Mouse (Mus musculus) heart, embryonic 15.5 days (tissue): ENCODE measurements around the gene Olfr190. TPM values are rescaled to one million over a fixed set of nuclear protein-coding genes. Genes with fewer than 3 reads are reported as not detected.
"Not testable (repeated sequence)": the region's sequence is repeated elsewhere in the genome, so short reads cannot be mapped to it uniquely, and the experiment has no call there.

ENCODE experiments used
- ATAC-seq: fragments of 200-750 bp; cut with Nextera tagmentation; replicated peaks from 2 replicates; pipeline ENCODE4 v1.8.0; 2017; ENCODE audit warnings: low read depth, moderate TSS enrichment; ENCODE audit not compliant: insufficient number of reproducible peaks, insufficient read depth, low FRiP score
- H3K27ac ChIP-seq: fragments of 300-500 bp; sonication (generic); 2 replicates; pipeline ENCODE4 v1.5.1; 2015; ENCODE audit warnings: mild to moderate bottlenecking, inconsistent platforms
- H3K27me3 ChIP-seq: fragments of 300-500 bp; sonication (generic); 2 replicates; pipeline ENCODE4 v1.6.1; 2015; ENCODE audit warnings: inconsistent platforms
- H3K36me3 ChIP-seq: fragments of 300-500 bp; sonication (generic); 2 replicates; pipeline ENCODE4 v1.6.1; 2015; ENCODE audit warnings: mild to moderate bottlenecking, inconsistent platforms
- H3K4me1 ChIP-seq: fragments of 300-500 bp; sonication (generic); replicated peaks from 2 replicates; pipeline ENCODE4 v1.6.1; 2015; ENCODE audit warnings: inconsistent platforms
- H3K4me2 ChIP-seq: fragments of 300-500 bp; sonication (generic); 2 replicates; pipeline ENCODE4 v1.6.1; 2015; ENCODE audit warnings: inconsistent platforms, mild to moderate bottlenecking, moderate library complexity
- H3K4me3 ChIP-seq: fragments of 300-500 bp; sonication (generic); 2 replicates; pipeline ENCODE4 v1.5.1; 2015; ENCODE audit warnings: mild to moderate bottlenecking, inconsistent platforms
- H3K9ac ChIP-seq: fragments of 300-500 bp; sonication (generic); 2 replicates; pipeline ENCODE4 v1.6.1; 2015; ENCODE audit warnings: mild to moderate bottlenecking, inconsistent platforms
- H3K9me3 ChIP-seq: fragments of 300-500 bp; sonication (generic); replicated peaks from 2 replicates; pipeline ENCODE4 v1.6.1; 2016; ENCODE audit warnings: inconsistent platforms
- WGBS: fragments of 180-500 bp; shearing (Covaris S2); methylation state at CpG from one replicate; pipeline ENCODE4 v1.1.7; 2015; ENCODE audit warnings: mixed read lengths; 5-methylcytosine and 5-hydroxymethylcytosine counted together
- polyA plus RNA-seq: library from polyadenylated mRNA; unstranded; fragments of >200 nt; fragmentation: Nextera tagmentation; extraction: Ambion mirVana; gene quantifications from 2 replicates; pipeline ENCODE4 v1.2.1, GENCODE M21; 2015

Gene Olfr190
- polyA plus RNA-seq: not detected in 2 replicates

DNA sequence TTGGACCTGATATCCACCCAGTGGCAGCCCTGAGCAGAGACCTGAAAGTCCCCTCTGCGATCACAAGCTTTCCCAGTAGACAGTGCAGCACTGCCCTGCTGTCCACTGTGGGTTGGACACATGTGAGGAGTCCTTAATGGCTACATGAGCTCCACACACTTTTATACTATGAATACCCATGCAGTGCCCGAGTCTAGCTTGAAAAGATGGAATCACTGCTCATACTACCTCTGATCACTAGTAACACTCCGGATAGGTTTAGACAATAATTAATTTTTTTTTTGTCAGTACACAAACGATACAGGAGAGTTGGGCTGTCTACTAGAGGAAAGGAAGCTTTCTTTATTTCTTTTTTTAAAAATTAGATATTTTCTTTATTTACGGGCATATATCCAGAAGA is at the start of gene Olfr190:
Olfr190 (minus strand) TSS at position 101 of the 400 bp plus-strand sequence.
- Histone ChIP-seq H3K9ac (no peak within 1 kb of the TSS), H3K9me3 (no peaks in the 10 kb centered on the region), H3K4me2 (no peak within 1 kb of the TSS), H3K4me3 (no peak within 1 kb of the TSS), H3K27me3 (no peaks in the 10 kb centered on the region), H3K36me3 (no peaks in the 10 kb centered on the region), H3K4me1 (no peaks in the 10 kb centered on the region), H3K27ac (no peak within 1 kb of the TSS)
- no peak for ATAC-seq
- WGBS: 82% methylated on average over 5 of the region's 5 CpGs

DNA sequence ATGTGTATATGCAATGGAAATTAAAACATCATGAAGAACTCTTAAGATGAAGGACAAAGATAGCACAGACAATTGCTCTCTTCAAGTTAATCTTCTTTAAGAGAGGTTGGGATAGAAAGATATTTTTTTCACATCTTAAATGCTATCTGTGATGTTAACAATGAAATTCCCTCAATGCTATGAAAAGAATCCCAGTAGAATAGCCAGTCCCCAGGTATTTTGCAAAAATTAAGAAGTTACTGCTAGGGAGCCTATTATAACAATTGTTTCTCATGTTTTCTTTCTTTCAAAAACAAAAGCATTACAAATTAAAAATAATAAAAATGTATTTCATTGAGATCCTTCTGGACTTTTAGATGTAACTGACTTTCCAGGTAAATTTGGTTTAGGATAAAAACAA is 43.2 kb upstream of the Olfr190 start, which contains the start of gene Olfr194:
Olfr194 (minus strand) TSS at position 101 of the 400 bp plus-strand sequence.
- Histone ChIP-seq H3K36me3 (no peaks in the 10 kb centered on the region), H3K27me3 (no peaks in the 10 kb centered on the region), H3K4me3 (no peak within 1 kb of the TSS), H3K4me2 (no peak within 1 kb of the TSS), H3K4me1 (no peaks in the 10 kb centered on the region), H3K9ac (no peak within 1 kb of the TSS), H3K27ac (no peak within 1 kb of the TSS), H3K9me3 (0 out of 2 replicates have a peak, but pooled peaks cover 2% of the 10 kb centered on the region)
- no peak for ATAC-seq

DNA sequence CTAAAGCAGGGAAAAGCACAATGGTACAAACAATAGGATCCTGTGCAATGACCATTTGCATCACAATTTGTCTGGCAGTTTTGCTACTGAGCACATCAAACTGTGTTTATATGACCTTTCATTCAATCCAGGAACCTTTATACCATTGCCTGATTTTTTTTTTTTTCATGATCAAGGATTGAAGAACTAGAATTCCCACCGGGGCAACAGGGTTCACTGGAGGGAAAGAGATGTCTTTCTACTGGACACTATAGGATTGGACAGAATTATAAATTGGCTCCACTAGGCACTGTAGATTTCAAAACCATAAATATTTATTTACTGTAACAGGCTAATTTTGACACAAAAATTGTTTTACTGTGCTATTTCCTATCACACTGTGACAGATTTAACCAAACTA is 34.0 kb upstream of the Olfr190 start, which contains the start of gene Olfr193:
Olfr193 (minus strand) TSS at position 101 of the 400 bp plus-strand sequence.
- Histone ChIP-seq H3K36me3 (no peaks in the 10 kb centered on the region), H3K4me1 (no peaks in the 10 kb centered on the region), H3K4me2 (no peak within 1 kb of the TSS), H3K27ac (no peak within 1 kb of the TSS), H3K9ac (no peak within 1 kb of the TSS), H3K9me3 (0 out of 2 replicates have a peak, but pooled peaks cover 2% of the 10 kb centered on the region), H3K4me3 (no peak within 1 kb of the TSS), H3K27me3 (no peaks in the 10 kb centered on the region)
- WGBS: 74% methylated on average over 1 of the region's 1 CpGs
- ATAC-seq: no peak

DNA sequence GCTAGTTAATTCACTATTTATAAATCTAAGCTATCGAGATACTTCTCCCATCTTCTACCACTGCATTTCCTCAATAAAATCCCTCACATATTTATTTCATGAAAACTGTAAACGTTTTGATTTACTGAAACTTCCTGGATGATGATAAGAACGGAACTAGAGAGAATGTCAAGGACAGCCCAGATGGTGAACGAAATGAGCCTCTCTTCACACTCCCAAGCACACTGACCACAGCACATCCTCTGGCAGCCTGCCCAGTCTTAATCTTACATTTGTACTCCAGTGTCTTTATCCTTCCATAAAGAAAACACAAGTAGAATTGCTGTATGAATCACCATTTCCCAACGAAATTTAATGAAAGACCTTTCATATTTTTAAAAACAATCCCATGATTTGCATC is 30.7 kb upstream of the Olfr190 start:
- H3K4me3 ChIP-seq, H3K9ac ChIP-seq, H3K4me1 ChIP-seq, H3K27me3 ChIP-seq, H3K9me3 ChIP-seq, H3K27ac ChIP-seq, ATAC-seq, H3K4me2 ChIP-seq, H3K36me3 ChIP-seq: not testable (repeated sequence)
- WGBS: 44% methylated on average over 5 of the region's 5 CpGs

DNA sequence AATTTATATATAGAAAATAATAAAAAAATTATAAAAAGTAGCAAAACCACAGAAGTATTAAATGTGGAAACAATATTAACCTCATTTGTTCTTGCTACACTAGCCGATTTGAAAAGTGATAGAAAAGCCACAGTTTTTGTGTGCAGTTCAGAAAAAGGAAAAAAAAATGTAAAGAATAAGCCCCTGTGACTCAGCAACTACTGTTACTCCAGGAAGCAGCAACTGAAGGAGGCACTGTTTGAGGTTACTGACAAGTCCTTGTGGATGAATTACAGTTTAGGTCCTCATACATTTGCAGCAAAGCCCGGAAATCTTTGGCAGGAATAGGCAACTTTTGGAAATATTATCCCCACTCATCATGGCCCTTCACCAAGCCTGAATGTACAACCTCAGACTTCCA is 27.5 kb upstream of the Olfr190 start:
- WGBS: 68% methylated on average over 2 of the region's 2 CpGs
- Histone ChIP-seq H3K9me3 (no peaks in the 10 kb centered on the region), H3K4me1 (no peaks in the 10 kb centered on the region), H3K4me2 (no peak overlapping the region), H3K27me3 (no peaks in the 10 kb centered on the region), H3K9ac (no peak overlapping the region), H3K27ac (no peak overlapping the region), H3K4me3 (no peak overlapping the region), H3K36me3 (no peaks in the 10 kb centered on the region)
- no peak for ATAC-seq

DNA sequence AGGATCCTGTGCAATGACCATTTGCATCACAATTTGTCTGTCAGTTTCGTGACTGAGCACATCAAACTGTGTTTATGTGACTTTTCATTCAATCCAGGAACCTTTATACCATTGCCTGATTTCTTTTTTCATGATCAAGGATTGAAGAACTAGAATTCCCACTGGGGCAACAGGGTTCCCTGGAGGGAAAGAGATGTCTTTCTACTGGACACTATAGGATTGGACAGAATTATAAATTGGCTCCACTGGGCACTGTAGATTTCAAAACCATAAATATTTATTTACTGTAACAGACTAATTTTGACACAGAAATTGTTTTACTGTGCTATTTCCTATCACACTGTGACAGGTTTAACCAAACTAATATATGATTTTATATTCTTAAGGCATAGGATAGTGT is 11.9 kb upstream of the Olfr190 start, which contains the start of gene Olfr191:
Olfr191 (minus strand) TSS at position 101 of the 400 bp plus-strand sequence.
- WGBS: 52% methylated on average over 1 of the region's 1 CpGs
- not testable (repeated sequence) for ATAC-seq, H3K4me3 ChIP-seq, H3K4me2 ChIP-seq, H3K4me1 ChIP-seq, H3K9ac ChIP-seq, H3K27me3 ChIP-seq, H3K36me3 ChIP-seq, H3K27ac ChIP-seq, H3K9me3 ChIP-seq

DNA sequence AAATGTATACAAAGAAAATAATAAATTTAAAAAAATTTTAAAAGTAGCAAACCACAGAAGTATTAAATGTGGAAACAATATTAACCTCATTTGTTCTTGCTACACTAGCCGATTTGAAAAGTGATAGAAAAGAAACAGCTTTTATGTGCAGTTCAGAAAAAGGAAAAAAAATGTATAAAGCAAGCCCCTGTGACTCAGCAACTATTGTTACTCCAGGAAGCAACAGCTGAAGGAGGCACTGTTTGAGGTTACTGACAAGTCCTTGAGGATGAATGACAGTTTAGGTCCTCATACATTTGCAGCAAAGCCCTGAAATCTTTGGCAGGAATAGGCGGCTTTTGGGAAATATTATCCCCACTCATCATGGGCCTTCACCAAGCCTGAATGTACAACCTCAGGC is 3.3 kb upstream of the Olfr190 start:
- not testable (repeated sequence) for H3K9me3 ChIP-seq, H3K4me2 ChIP-seq, H3K4me1 ChIP-seq, ATAC-seq, H3K36me3 ChIP-seq, H3K27ac ChIP-seq, H3K4me3 ChIP-seq, H3K27me3 ChIP-seq, H3K9ac ChIP-seq
- 69% methylated on average over 2 of the region's 2 CpGs for WGBS

DNA sequence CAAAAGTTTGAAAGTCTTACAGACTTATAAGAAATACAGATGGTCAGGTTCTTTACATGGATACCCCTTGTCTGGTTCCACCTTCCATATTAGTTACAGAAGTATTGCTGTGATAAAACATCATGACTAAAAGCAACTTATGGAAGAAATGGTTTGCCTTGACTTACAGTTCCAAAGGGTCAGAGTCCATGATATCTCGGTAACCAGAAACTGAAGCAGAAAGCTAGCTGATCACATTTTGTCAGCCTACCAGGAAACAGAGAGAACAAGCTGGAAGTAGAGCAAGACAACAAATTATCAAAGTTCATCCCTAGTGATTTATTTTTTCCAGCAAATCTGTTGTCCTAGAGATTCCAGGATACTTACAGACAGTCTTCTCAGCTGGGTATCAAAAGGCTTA is 4.3 kb downstream of the Olfr190 start:
- no peak overlapping the region for H3K4me3 ChIP-seq
- no peak for ATAC-seq
- H3K27ac ChIP-seq: no peak overlapping the region
- no peaks in the 10 kb centered on the region for H3K4me1 ChIP-seq
- H3K9ac ChIP-seq: no peak overlapping the region
- H3K9me3 ChIP-seq: no peaks in the 10 kb centered on the region
- H3K36me3 ChIP-seq: no peaks in the 10 kb centered on the region
- 76% methylated on average over 1 of the region's 1 CpGs for WGBS
- H3K4me2 ChIP-seq: no peak overlapping the region
- no peaks in the 10 kb centered on the region for H3K27me3 ChIP-seq

DNA sequence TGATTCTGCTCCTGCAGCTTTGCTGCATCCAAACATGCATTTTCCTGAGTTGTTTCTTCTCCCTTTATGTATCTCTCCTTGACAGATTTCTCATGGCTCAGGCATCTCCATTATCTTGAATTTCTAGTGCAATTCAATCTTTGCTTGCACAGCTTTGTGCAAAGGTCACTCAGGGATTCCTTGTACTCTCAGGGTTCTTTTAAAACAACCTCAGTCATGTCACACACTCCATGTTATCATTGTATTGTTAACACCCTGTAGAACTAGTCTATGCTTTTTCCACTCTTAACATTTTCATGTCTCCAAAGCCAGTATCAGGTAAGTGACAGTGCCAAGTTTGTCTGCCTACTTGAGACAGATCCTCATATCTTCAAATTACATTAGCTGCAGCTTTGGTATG is 6.0 kb downstream of the Olfr190 start:
- Histone ChIP-seq H3K4me2 (no peak overlapping the region), H3K9me3 (no peaks in the 10 kb centered on the region), H3K27ac (no peak overlapping the region), H3K9ac (no peak overlapping the region), H3K27me3 (no peaks in the 10 kb centered on the region), H3K4me3 (no peak overlapping the region), H3K36me3 (no peaks in the 10 kb centered on the region), H3K4me1 (no peaks in the 10 kb centered on the region)
- ATAC-seq: no peak

DNA sequence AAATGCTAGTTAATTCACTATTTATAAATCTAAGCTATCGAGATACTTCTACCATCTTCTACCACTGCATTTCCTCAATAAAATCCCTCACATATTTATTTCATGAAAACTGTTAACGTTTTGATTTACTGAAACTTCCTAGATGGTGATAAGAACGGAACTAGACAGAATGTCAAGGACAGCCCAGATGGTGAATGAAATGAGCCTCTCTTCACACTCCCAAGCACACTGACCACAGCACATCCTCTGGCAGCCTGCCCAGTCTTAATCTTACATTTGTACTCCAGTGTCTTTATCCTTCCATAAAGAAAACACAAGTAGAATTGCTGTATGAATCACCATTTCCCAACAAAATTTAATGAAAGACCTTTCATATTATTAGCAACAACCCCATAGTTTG is 15.4 kb downstream of the Olfr190 start:
- WGBS: 32% methylated on average over 3 of the region's 3 CpGs
- not testable (repeated sequence) for H3K4me1 ChIP-seq, H3K4me2 ChIP-seq, H3K9me3 ChIP-seq, ATAC-seq, H3K36me3 ChIP-seq, H3K4me3 ChIP-seq, H3K9ac ChIP-seq, H3K27ac ChIP-seq, H3K27me3 ChIP-seq

DNA sequence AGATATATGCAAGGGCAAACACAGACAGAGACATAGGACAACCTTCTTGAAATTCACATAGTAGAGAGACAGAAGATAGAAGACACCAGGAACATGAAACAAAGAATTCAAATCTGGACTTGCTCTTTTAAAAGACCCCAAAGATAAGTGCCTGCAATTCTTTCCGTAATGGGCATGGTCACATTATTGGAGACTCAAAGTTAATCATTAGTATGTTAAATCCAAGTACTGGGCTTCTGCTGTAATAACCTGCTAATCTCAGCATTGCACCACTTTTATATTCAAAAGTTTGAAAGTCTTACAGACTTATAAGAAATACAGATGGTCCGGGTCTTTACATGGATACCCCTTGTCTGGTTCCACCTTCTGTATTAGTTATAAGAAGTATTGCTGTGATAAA is 28.5 kb downstream of the Olfr190 start:
- H3K36me3 ChIP-seq, H3K4me2 ChIP-seq, H3K4me3 ChIP-seq, H3K27me3 ChIP-seq, H3K4me1 ChIP-seq, H3K27ac ChIP-seq, H3K9me3 ChIP-seq, H3K9ac ChIP-seq, ATAC-seq: not testable (repeated sequence)
- 87% methylated on average over 2 of the region's 2 CpGs for WGBS

DNA sequence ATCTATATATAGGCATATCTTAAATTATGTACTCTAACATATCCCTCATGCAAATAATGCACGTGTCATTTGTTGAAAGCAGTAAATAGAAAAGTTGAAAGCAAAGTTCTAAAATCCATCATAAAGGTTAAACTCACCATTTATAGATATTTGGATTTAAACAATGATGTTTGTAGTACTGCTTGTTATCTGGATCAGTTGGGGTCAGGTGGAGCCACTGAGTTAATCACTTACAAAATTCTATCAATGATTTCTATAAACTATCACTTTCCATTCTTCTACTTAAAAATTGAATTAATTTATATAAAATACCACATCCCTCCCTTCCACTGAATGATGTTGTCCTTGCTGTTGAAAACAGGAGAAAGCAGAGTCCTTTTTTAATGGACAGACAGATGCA is 28.9 kb downstream of the Olfr190 start:
- no peak overlapping the region for H3K27ac ChIP-seq
- 59% methylated on average over 1 of the region's 1 CpGs for WGBS
- no peak overlapping the region for H3K9ac ChIP-seq
- no peaks in the 10 kb centered on the region for H3K9me3 ChIP-seq
- ATAC-seq: no peak
- H3K4me2 ChIP-seq: no peak overlapping the region
- no peaks in the 10 kb centered on the region for H3K36me3 ChIP-seq
- H3K4me1 ChIP-seq: no peaks in the 10 kb centered on the region
- no peaks in the 10 kb centered on the region for H3K27me3 ChIP-seq
- H3K4me3 ChIP-seq: no peak overlapping the region
